Mouse (Mus musculus) neural tube, embryonic 12.5 days (tissue): ENCODE data around the gene Ispd. TPM values are rescaled to one million over a fixed set of nuclear protein-coding genes. Genes with fewer than 3 reads are reported as not detected.

Experiments used
- ATAC-seq: fragments of 200-750 bp; cut with Nextera tagmentation; 2 replicates; pipeline ENCODE4 v1.8.0; 2017; ENCODE audit warnings: low read depth, mild to moderate bottlenecking, moderate TSS enrichment, moderate library complexity; ENCODE audit not compliant: low FRiP score
- H3K27ac ChIP-seq: fragments of 300-500 bp; sonication (generic); 2 replicates; pipeline ENCODE4 v1.5.1; 2016
- H3K27me3 ChIP-seq: fragments of 300-500 bp; sonication (generic); replicated peaks from 2 replicates; pipeline ENCODE4 v1.6.1; 2016; ENCODE audit warnings: mild to moderate bottlenecking
- H3K36me3 ChIP-seq: fragments of 300-500 bp; sonication (generic); 2 replicates; pipeline ENCODE4 v1.6.1; 2016; ENCODE audit warnings: mild to moderate bottlenecking
- H3K4me1 ChIP-seq: fragments of 300-500 bp; sonication (generic); 2 replicates; pipeline ENCODE4 v1.6.1; 2016
- H3K4me2 ChIP-seq: fragments of 300-500 bp; sonication (generic); replicated peaks from 2 replicates; pipeline ENCODE4 v1.6.1; 2016; ENCODE audit warnings: mild to moderate bottlenecking
- H3K4me3 ChIP-seq: fragments of 300-500 bp; sonication (generic); 2 replicates; pipeline ENCODE4 v1.5.1; 2016
- H3K9ac ChIP-seq: fragments of 300-500 bp; sonication (generic); 2 replicates; pipeline ENCODE4 v1.6.1; 2016; ENCODE audit warnings: mild to moderate bottlenecking
- H3K9me3 ChIP-seq: fragments of 300-500 bp; sonication (generic); 2 replicates; pipeline ENCODE4 v1.6.1; 2016; ENCODE audit warnings: mild to moderate bottlenecking
- WGBS: fragments of 180-500 bp; shearing (Covaris S2); methylation state at CpG from one replicate; pipeline ENCODE4 v1.1.7; 2016; 5-methylcytosine and 5-hydroxymethylcytosine counted together
- polyA plus RNA-seq: library from polyadenylated mRNA; unstranded; fragments of >200 nt; fragmentation: Nextera tagmentation; extraction: Ambion mirVana; gene quantifications from 2 replicates; pipeline ENCODE4 v1.2.1, GENCODE M21; 2016

Gene Ispd
- polyA plus RNA-seq, 1 experiment from 2014 or later = 13.1 TPM

DNA sequence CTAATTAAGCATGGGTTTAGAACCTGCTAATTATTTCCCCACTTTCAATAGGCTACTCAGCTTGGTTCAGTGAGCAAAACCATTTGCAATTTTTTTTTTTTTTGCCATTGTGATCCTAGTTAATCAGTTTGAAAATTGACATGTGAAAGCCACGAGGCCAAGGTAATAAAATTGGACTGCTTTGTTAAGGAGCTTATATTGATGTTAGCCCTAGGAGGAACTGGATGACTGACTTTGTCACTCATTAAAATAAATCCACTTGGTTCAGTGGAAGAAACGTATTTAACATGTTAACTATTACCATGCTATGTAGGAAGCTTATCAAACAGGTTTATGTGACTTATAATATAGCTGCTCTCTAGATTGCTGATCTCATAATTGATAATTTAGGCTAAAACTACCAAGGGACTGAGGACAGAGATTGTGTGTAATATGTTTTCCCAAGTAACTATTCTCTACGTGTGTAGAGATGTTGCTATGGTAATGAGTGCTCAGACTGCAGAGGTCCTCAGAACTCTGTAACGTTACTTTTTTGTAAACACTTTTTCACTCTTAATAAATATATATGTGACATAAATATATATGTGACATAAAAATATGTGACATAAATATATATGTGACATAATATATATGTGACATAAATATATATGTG lies 150.3 kb downstream of the Ispd start:
- ATAC-seq = no peak
- Histone ChIP-seq H3K36me3 (no peaks in the 10 kb centered on the region), H3K27ac (no peak overlapping the region), H3K27me3 (no peaks in the 10 kb centered on the region), H3K9me3 (no peaks in the 10 kb centered on the region), H3K9ac (no peak overlapping the region), H3K4me2 (no peak overlapping the region), H3K4me1 (no peaks in the 10 kb centered on the region), H3K4me3 (no peak overlapping the region)
- WGBS = 65% methylated on average over 4 of the region's 4 CpGs

DNA sequence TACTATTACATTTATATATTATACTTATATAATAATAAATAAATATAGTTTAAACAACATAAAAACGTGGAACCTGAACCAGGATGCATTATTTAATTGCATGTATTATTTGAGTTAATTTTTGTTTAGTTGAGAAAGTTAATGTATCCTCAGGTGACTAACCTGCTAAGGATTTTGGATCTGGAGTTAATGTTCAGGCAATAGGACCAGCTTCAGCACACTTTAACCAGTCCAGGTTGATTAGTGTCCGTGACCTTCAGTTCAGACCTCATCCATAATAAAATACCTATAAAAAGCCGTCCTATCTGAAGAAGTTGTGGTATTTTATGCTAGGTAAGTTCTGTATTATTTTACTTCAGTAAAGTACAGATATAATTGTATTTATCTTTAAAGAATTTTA lies 151.3 kb downstream of the Ispd start:
- Histone ChIP-seq H3K4me1 (no peaks in the 10 kb centered on the region), H3K27ac (no peak overlapping the region), H3K9me3 (no peaks in the 10 kb centered on the region), H3K27me3 (no peaks in the 10 kb centered on the region), H3K4me2 (no peak overlapping the region), H3K36me3 (no peaks in the 10 kb centered on the region), H3K9ac (no peak overlapping the region), H3K4me3 (no peak overlapping the region)
- ATAC-seq = no peak
- WGBS = 85% methylated on average over 3 of the region's 3 CpGs

DNA sequence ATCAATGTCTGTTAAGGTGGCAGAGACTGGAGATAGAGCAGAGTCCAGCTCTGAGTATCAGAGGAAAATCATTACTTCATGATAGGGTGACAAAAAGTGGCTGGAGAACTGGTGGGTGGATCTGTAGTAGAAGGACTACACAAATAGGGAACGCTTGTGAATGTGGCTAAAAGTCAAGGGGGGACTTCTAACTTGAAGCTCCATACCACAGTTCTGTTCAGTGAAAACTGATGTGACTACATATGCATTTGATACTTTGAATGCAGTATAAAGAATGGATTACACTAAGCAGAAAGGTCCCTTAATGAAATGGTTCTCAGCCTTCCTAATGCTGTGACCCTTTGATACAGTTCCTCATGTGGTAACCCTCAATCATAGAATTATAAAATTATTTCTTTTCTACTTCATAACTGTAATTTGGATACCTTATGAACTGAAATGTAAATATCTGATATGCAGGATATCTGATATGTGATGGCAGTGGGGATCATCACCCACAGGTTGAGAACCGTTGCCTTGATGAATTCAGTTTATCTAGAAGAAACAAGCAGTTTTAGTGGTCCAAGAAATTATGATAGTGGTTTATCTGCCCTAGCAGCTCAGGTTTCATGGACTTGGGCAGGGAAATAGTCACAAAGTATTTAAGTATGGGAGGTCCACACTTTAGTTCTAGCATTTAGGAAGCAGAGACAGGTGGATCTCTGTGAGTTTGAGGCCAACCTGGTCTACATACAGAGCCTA lies 152.1 kb downstream of the Ispd start:
- Histone ChIP-seq H3K27me3 (no peaks in the 10 kb centered on the region), H3K27ac (no peak overlapping the region), H3K9ac (no peak overlapping the region), H3K36me3 (no peaks in the 10 kb centered on the region), H3K4me3 (no peak overlapping the region), H3K4me2 (no peak overlapping the region), H3K9me3 (no peaks in the 10 kb centered on the region), H3K4me1 (no peaks in the 10 kb centered on the region)
- ATAC-seq = no peak
- WGBS = 91% methylated on average over 2 of the region's 2 CpGs

DNA sequence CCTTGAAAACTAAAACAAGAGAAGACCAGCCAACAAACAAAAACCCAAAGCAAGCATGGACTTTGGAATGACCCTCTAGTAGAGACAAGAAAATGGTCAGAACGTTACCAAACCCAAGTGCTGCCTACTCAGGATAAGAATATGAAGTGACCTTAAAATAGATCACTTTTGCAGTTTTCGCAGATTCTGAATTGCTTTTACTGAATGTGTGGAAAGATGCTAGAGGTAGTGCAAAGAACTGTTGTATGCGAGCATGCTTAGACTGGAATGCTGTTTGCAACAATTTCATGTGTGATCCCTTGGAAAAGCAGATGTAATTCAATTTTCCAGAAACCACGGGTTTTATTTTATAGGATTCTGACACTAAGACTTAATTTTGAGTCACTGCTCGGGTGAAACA lies 153.3 kb downstream of the Ispd start:
- H3K9me3 ChIP-seq = no peaks in the 10 kb centered on the region
- H3K4me2 ChIP-seq = no peak overlapping the region
- no peaks in the 10 kb centered on the region for H3K27me3 ChIP-seq
- H3K4me3 ChIP-seq = no peak overlapping the region
- H3K36me3 ChIP-seq = no peaks in the 10 kb centered on the region
- no peak overlapping the region for H3K27ac ChIP-seq
- WGBS = 90% methylated on average over 5 of the region's 5 CpGs
- no peak for ATAC-seq
- H3K4me1 ChIP-seq = no peaks in the 10 kb centered on the region
- H3K9ac ChIP-seq = no peak overlapping the region

DNA sequence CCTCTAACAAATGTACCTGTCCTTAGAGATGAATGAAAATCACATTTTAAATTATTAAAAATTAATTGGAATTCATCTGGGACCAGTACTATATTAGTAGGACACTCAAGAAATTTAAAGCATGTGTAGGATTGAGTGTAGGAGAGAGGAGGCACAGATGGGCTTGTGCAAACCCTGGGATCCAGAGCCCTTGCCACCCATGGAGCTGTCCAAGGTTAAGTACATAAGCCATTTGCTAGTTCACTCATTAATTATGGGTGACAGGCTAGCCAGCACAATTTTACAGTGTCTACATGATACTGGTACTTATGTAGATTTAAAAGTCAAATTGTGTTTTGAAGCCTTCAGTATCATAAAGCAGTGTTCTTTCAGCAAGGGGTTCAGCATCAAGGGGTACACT lies 164.1 kb downstream of the Ispd start:
- no peak overlapping the region for H3K27ac ChIP-seq
- H3K4me1 ChIP-seq = no peaks in the 10 kb centered on the region
- no peaks in the 10 kb centered on the region for H3K36me3 ChIP-seq
- H3K9ac ChIP-seq = no peak overlapping the region
- H3K4me3 ChIP-seq = no peak overlapping the region
- no peaks in the 10 kb centered on the region for H3K27me3 ChIP-seq
- no peaks in the 10 kb centered on the region for H3K9me3 ChIP-seq
- H3K4me2 ChIP-seq = no peak overlapping the region
- ATAC-seq = no peak

DNA sequence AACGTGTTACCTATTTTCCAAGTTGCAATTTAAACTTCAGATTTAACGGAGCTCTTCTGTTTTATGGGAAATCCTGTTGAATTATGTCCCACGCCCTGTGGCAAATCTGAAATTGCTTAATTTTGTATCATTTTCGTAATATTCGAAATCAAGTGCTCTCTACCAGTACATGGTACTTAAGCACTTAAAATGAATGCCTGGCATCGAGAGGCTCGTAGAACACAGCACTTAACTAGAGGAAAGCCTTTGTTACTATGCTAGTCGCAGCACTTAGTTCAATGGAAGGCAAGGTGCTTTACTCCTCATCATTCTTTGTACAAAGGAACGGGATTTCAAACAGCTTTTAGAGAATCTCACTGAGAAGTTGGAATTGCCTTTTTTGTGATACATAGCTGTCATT lies 168.2 kb downstream of the Ispd start:
- no peak overlapping the region for H3K4me2 ChIP-seq
- no peaks in the 10 kb centered on the region for H3K27me3 ChIP-seq
- no peaks in the 10 kb centered on the region for H3K4me1 ChIP-seq
- no peak overlapping the region for H3K4me3 ChIP-seq
- ATAC-seq = no peak
- H3K9me3 ChIP-seq = no peaks in the 10 kb centered on the region
- H3K36me3 ChIP-seq = no peaks in the 10 kb centered on the region
- WGBS = 89% methylated on average over 9 of the region's 9 CpGs
- no peak overlapping the region for H3K27ac ChIP-seq
- H3K9ac ChIP-seq = no peak overlapping the region

DNA sequence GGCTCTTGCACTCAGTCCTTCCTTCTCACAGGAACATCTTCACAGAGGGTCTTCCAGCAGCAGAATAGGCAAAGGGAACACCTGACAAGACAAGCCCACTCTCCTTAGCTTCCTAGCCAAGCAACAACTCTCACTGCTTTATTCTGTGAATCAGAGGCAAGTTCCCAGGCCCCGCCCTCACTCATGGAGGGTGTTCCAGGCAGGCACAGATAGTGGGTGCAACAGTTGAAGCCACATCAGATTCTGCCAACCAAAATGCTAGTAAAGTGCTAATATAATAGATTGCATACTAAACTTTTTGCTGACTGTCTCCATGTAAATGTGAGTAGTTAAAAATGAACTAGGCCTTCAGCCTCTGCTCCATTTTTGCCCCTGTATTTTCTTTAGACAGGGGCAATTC lies 173.4 kb downstream of the Ispd start:
- no peak for ATAC-seq
- WGBS = 92% methylated on average over 1 of the region's 1 CpGs
- H3K9ac ChIP-seq = no peak overlapping the region

DNA sequence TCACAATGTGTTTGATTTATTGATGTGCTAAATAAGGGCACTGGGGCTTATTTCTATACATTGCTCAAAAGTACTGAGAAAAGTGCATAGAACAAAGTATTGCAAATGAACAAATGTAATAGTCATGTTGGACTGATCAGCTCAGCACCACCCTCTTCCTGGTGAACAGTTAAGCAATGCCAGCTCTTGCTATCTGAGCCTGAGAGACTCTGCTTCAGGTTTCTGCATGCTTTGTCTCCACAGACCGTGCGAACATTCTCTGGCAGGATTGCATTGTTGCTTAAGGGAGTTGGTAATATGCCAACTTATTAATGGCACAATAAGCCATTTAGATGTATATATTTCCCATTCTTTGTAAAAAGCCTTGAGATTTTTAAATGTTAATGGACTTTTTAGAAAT lies 182.9 kb downstream of the Ispd start:
- Histone ChIP-seq H3K27me3 (no peaks in the 10 kb centered on the region), H3K4me1 (no peaks in the 10 kb centered on the region), H3K9me3 (no peaks in the 10 kb centered on the region), H3K4me3 (no peak overlapping the region), H3K9ac (no peak overlapping the region), H3K36me3 (no peaks in the 10 kb centered on the region), H3K27ac (no peak overlapping the region), H3K4me2 (no peak overlapping the region)
- 77% methylated on average over 2 of the region's 2 CpGs for WGBS
- ATAC-seq = no peak

More for the DNA sequence above, 173.4 kb downstream of the Ispd start:
- Histone ChIP-seq H3K27me3 (no peaks in the 10 kb centered on the region), H3K36me3 (no peaks in the 10 kb centered on the region), H3K4me2 (no peak overlapping the region), H3K27ac (no peak overlapping the region), H3K4me3 (no peak overlapping the region), H3K4me1 (no peaks in the 10 kb centered on the region), H3K9me3 (no peaks in the 10 kb centered on the region)

DNA sequence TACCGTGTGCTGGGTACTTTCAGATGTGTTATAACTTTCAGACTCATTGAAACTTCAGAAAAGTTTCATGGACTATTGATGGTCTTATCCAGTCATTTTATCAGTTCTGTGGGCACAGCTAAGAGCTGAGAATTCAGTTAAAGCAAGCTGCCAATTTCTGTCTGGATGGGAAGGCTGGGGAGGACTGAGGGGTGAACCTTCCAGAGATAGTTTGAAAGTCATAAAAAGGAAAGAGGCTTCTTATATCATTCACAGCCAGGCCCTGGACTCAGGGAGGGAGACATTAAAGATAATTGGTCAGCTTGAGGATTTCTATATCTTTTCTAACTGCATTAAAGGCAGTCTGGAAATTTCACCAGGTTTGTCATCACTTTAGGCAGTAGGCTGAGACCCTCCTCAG lies 185.7 kb downstream of the Ispd start:
- no peak overlapping the region for H3K27ac ChIP-seq
- no peak overlapping the region for H3K4me3 ChIP-seq
- H3K9ac ChIP-seq = no peak overlapping the region
- ATAC-seq = no peak
- H3K4me1 ChIP-seq = no peaks in the 10 kb centered on the region
- no peaks in the 10 kb centered on the region for H3K36me3 ChIP-seq
- no peaks in the 10 kb centered on the region for H3K9me3 ChIP-seq
- WGBS = 94% methylated on average over 1 of the region's 1 CpGs
- no peak overlapping the region for H3K4me2 ChIP-seq
- H3K27me3 ChIP-seq = no peaks in the 10 kb centered on the region

DNA sequence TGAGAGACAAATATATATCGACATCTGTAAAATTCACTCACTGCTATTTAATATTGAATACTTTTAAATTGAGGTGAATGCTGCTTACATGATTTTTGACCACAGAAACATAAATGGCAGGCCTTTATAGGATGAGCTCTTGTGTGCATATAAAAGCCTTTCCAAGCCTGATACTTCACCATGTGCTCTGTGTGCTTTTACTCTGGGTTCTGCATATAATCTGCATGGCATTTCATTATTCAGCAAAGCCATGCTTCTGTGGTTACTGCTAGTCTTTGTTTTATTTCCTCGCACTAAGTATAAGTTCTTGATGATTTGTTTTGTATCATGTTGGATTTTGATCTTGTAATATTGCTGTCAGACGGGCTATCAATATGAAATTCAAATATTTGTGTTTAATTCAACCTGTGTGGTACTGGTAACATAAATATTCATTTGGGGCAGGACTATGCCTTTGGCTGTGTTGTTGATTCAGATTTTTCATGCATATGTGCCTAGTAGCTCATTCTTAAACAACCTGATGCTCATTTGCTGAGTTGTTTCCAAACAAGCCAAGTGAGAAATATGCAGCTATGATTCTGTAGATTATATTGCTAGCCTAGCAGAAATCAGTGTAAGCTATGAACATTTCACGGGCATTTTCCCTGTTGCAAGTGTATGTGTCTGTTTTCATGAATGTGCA lies 189.3 kb downstream of the Ispd start:
- Histone ChIP-seq H3K27ac (no peak overlapping the region), H3K4me1 (no peaks in the 10 kb centered on the region), H3K9ac (no peak overlapping the region), H3K36me3 (no peaks in the 10 kb centered on the region), H3K4me3 (no peak overlapping the region), H3K9me3 (no peaks in the 10 kb centered on the region), H3K27me3 (no peaks in the 10 kb centered on the region), H3K4me2 (no peak overlapping the region)
- ATAC-seq = no peak
- 91% methylated on average over 4 of the region's 4 CpGs for WGBS

DNA sequence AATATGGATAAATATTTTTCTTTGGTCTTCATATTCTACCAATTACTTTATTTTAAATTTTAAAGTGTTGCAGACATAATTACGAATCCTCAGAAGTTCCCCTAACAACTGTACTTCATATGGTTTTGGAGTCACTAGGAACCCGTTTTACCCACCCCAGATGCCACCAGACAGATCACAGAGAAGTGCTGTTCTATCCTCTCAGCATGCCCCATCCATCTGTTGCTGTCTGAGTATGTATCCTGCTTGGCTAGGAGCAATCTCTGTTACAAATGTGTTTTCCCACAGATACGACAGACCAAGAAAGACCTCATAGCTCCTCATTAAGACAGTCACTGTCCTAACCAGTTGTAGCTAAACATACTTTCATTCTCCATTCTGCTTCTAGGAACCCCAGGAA lies 203.6 kb downstream of the Ispd start:
- Histone ChIP-seq H3K9me3 (no peaks in the 10 kb centered on the region), H3K27ac (no peak overlapping the region), H3K9ac (no peak overlapping the region), H3K4me1 (no peaks in the 10 kb centered on the region), H3K36me3 (no peaks in the 10 kb centered on the region), H3K4me2 (no peak overlapping the region), H3K27me3 (no peaks in the 10 kb centered on the region), H3K4me3 (no peak overlapping the region)
- WGBS = 76% methylated on average over 3 of the region's 3 CpGs
- ATAC-seq = no peak

DNA sequence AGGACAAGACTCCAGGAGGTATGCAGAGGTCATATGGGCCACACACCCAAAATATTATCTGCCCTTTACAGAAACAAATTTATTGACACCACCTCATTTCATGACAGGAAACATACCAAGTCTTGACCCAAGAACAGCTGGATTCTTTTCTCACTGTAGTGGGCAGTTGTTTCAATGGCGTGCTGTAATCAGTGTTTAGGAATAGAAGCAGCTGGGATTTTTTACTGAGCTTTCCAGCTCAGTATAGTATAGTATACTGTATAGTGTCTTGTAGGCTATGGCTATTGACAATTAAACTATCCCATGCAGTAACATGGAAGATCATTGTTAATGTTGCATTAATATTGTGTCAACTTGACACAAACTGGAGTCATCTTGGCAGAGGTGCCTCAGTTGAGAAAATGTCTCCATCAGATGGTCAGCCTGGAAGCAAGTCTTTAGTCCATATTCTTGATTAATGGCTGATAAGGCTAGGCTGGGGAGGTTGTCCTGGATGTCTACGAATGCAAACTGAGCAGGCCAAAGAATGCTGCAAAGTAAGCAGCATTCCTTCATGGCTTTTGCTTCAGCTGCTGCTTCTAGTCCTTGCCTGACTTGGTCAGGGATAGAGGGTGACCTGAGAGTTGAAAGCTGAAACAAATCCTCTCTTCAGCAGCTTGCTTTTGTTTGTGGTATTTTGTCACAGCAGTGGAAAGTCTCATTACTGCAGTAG lies 216.4 kb downstream of the Ispd start:
- no peaks in the 10 kb centered on the region for H3K27me3 ChIP-seq
- H3K4me3 ChIP-seq = no peak overlapping the region
- no peak overlapping the region for H3K27ac ChIP-seq
- no peaks in the 10 kb centered on the region for H3K4me1 ChIP-seq
- no peak overlapping the region for H3K4me2 ChIP-seq
- H3K36me3 ChIP-seq = no peaks in the 10 kb centered on the region
- no peak for ATAC-seq
- 83% methylated on average over 2 of the region's 2 CpGs for WGBS
- no peak overlapping the region for H3K9ac ChIP-seq
- no peaks in the 10 kb centered on the region for H3K9me3 ChIP-seq
